Mouse (Mus musculus) heart, embryonic 15.5 days (tissue): Measurements from ENCODE around the gene Zdhhc12. TPM values are rescaled to one million over a fixed set of nuclear protein-coding genes. Genes with fewer than 3 reads are reported as not detected.

ENCODE experiments used
- ATAC-seq: fragments of 200-750 bp; cut with Nextera tagmentation; replicated peaks from 2 replicates; pipeline ENCODE4 v1.8.0; 2017; ENCODE audit warnings: low read depth, moderate TSS enrichment; ENCODE audit not compliant: insufficient number of reproducible peaks, insufficient read depth, low FRiP score
- H3K27ac ChIP-seq: fragments of 300-500 bp; sonication (generic); 2 replicates; pipeline ENCODE4 v1.5.1; 2015; ENCODE audit warnings: mild to moderate bottlenecking, inconsistent platforms
- H3K27me3 ChIP-seq: fragments of 300-500 bp; sonication (generic); 2 replicates; pipeline ENCODE4 v1.6.1; 2015; ENCODE audit warnings: inconsistent platforms
- H3K36me3 ChIP-seq: fragments of 300-500 bp; sonication (generic); 2 replicates; pipeline ENCODE4 v1.6.1; 2015; ENCODE audit warnings: mild to moderate bottlenecking, inconsistent platforms
- H3K4me1 ChIP-seq: fragments of 300-500 bp; sonication (generic); replicated peaks from 2 replicates; pipeline ENCODE4 v1.6.1; 2015; ENCODE audit warnings: inconsistent platforms
- H3K4me2 ChIP-seq: fragments of 300-500 bp; sonication (generic); 2 replicates; pipeline ENCODE4 v1.6.1; 2015; ENCODE audit warnings: inconsistent platforms, mild to moderate bottlenecking, moderate library complexity
- H3K4me3 ChIP-seq: fragments of 300-500 bp; sonication (generic); 2 replicates; pipeline ENCODE4 v1.5.1; 2015; ENCODE audit warnings: mild to moderate bottlenecking, inconsistent platforms
- H3K9ac ChIP-seq: fragments of 300-500 bp; sonication (generic); 2 replicates; pipeline ENCODE4 v1.6.1; 2015; ENCODE audit warnings: mild to moderate bottlenecking, inconsistent platforms
- H3K9me3 ChIP-seq: fragments of 300-500 bp; sonication (generic); replicated peaks from 2 replicates; pipeline ENCODE4 v1.6.1; 2016; ENCODE audit warnings: inconsistent platforms
- WGBS: fragments of 180-500 bp; shearing (Covaris S2); methylation state at CpG from one replicate; pipeline ENCODE4 v1.1.7; 2015; ENCODE audit warnings: mixed read lengths; 5-methylcytosine and 5-hydroxymethylcytosine counted together
- polyA plus RNA-seq: library from polyadenylated mRNA; unstranded; fragments of >200 nt; fragmentation: Nextera tagmentation; extraction: Ambion mirVana; gene quantifications from 2 replicates; pipeline ENCODE4 v1.2.1, GENCODE M21; 2015

Zdhhc12 gene
- polyA plus RNA-seq, 1 experiment from 2014 or later: 25.8 TPM

DNA sequence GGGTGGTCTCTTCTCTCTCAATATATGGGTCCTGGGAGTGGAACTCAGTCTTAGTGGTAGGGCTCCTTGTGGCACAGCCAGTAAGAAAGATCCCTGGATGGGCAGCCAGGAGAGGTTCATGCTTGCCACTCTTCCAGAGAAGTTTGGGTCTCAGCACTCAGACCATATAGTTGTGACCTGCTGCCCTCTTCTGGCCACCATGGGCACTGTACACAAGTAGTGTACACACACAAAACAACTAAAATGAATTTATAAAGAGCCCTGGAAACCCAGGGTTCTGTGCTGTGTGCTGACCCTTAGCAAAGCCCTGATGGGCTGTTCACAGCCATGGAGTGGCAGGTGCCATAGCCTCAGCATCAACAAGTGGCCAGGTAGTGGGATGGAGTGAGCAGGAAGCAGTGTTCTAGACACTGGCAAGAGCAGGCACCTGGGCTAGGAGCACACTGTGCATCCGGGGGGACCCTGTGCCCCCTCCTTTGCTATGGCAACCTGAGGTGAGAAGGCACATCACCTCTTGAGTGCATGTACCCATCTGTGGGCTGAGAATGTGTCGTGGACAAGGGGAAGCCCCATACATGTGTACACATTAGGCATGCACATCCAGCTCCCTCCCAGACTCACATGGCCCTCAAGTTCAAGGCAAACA lies 2.6 kb upstream of the Zdhhc12 start:
- no peak for ATAC-seq
- 82% methylated on average over 2 of the region's 2 CpGs for WGBS

DNA sequence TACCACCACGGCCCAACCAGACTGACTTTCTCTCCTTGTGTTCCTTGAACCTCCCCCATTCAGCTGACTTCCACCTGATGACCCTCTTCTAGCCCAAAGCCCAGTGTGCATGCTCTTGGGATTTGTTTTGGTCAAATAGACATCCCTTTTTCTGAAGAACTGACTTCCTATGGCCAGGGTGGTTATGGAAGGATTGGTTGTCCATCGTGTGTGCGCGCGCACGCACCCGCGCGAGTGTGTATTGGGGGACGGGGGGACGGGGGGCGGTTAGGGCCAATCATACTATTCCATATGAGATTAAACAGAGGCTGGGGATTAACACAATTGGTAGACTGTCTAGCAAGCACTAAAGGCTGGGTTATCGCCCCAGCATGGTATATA lies 750 bp upstream of the Zdhhc12 start:
- no peaks in the 10 kb centered on the region for H3K27me3 ChIP-seq
- peak overlapping the region; percentile 69 for H3K27ac ChIP-seq
- H3K4me3 ChIP-seq: peak overlapping the region; percentile 80
- H3K9ac ChIP-seq: peak overlapping the region; percentile 61
- H3K9me3 ChIP-seq: no peaks in the 10 kb centered on the region
- H3K36me3 ChIP-seq: peaks cover 25% of the 10 kb centered on the region; the same call in 1 of the 2 replicates
- no peak for ATAC-seq
- 2% methylated on average over 13 of the region's 13 CpGs for WGBS
- H3K4me1 ChIP-seq: peaks cover 25% of the 10 kb centered on the region
- H3K4me2 ChIP-seq: peak overlapping the region; percentile 82

More for the DNA sequence above, 2.6 kb upstream of the Zdhhc12 start:
- H3K9ac ChIP-seq: no peak overlapping the region
- no peaks in the 10 kb centered on the region for H3K9me3 ChIP-seq
- H3K4me2 ChIP-seq: no peak overlapping the region
- H3K36me3 ChIP-seq: peaks cover 29% of the 10 kb centered on the region
- no peak overlapping the region for H3K4me3 ChIP-seq
- no peak overlapping the region for H3K27ac ChIP-seq
- peaks cover 25% of the 10 kb centered on the region for H3K4me1 ChIP-seq
- no peaks in the 10 kb centered on the region for H3K27me3 ChIP-seq

- Histone ChIP-seq H3K4me1 (peaks cover 25% of the 10 kb centered on the region), H3K27me3 (no peaks in the 10 kb centered on the region), H3K27ac (no peak overlapping the region; the same call in 1 of the 2 replicates), H3K9ac (peak overlapping the region; percentile 81), H3K4me2 (peak overlapping the region; percentile 82), H3K36me3 (peaks cover 13% of the 10 kb centered on the region; the same call in 1 of the 2 replicates), H3K9me3 (no peaks in the 10 kb centered on the region), H3K4me3 (peak overlapping the region; percentile 80)
- 30% methylated on average over 6 of the region's 6 CpGs for WGBS
- ATAC-seq: no peak
These were observed 1.0 kb downstream of the Zdhhc12 start for GRCm38 (mm10) chr2:30092280-30092918.

DNA sequence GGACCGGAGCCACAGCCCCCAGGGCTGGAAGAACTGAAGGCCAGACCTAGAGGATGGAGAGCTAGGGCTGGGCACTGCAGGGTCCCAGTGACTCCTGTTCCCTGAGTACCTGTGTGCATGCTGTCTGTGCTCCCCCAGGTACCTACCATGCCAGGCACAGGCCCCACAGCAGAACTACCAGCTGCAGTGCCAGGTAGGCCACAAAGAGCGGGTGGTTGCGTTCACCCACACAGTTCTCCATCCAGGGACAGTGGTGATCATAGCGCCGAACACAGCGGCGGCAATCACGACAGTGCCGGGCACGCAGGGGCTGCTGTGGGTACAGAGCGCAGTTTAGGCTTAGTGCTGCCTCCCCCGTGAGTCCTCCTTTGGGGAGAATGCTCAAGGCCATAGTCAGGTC lies 1.9 kb downstream of the Zdhhc12 start:
- Histone ChIP-seq H3K36me3 (peaks cover 13% of the 10 kb centered on the region; the same call in 1 of the 2 replicates), H3K4me2 (no peak overlapping the region), H3K27me3 (no peaks in the 10 kb centered on the region), H3K4me1 (peaks cover 25% of the 10 kb centered on the region), H3K27ac (no peak overlapping the region), H3K9me3 (no peaks in the 10 kb centered on the region), H3K4me3 (no peak overlapping the region), H3K9ac (no peak overlapping the region)
- 94% methylated on average over 12 of the region's 12 CpGs for WGBS
- ATAC-seq: no peak

GRCm38 (mm10) chr2:30087310-30087709 lies 6.1 kb downstream of the Zdhhc12 start:
- Histone ChIP-seq H3K9ac (no peak overlapping the region), H3K4me1 (peaks cover 8% of the 10 kb centered on the region), H3K27me3 (no peaks in the 10 kb centered on the region), H3K36me3 (peaks cover 13% of the 10 kb centered on the region; the same call in 1 of the 2 replicates), H3K4me3 (no peak overlapping the region), H3K9me3 (no peaks in the 10 kb centered on the region), H3K27ac (no peak overlapping the region), H3K4me2 (no peak overlapping the region)
- ATAC-seq: no peak
- WGBS: 89% methylated on average over 4 of the region's 4 CpGs

DNA sequence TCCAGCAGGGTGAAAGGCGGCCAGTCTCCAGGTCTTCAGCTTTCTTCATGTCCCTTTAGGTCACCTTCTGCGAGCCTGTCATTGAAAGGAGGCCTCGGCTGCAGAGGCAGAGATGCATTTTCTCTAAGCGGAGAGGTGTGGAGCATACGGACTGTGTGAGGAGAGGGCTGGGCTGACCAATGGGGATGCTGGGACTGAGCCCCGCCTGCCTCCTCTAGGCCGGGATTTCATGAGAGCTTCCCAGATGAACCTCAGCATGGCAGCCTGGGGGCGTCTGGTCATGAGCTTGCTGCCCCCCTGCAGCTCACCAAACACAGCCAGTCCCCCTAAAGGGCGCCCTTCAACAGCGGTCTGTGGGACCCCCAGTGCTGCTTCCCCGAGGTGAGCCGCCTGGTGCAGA lies 8.8 kb downstream of the Zdhhc12 start:
- Histone ChIP-seq H3K9me3 (no peaks in the 10 kb centered on the region), H3K4me1 (peaks cover 7% of the 10 kb centered on the region; the same call in 1 of the 2 replicates), H3K9ac (no peak overlapping the region), H3K27me3 (no peaks in the 10 kb centered on the region), H3K4me2 (peak overlapping the region; percentile 45), H3K36me3 (no peaks in the 10 kb centered on the region), H3K27ac (no peak overlapping the region), H3K4me3 (0 out of 2 replicates have a peak overlapping the region, but pooled peaks have one; percentile 18)
- 30% methylated on average over 12 of the region's 12 CpGs for WGBS
- ATAC-seq: peak; percentile 41; the same call in 1 of the 2 replicates

- H3K4me2 ChIP-seq: peak overlapping the region; percentile 45; the same call in 1 of the 2 replicates
- WGBS: 52% methylated on average over 5 of the region's 5 CpGs
- H3K9ac ChIP-seq: no peak overlapping the region
- no peak for ATAC-seq
- no peaks in the 10 kb centered on the region for H3K36me3 ChIP-seq
- no peaks in the 10 kb centered on the region for H3K27me3 ChIP-seq
- H3K4me1 ChIP-seq: peaks cover 7% of the 10 kb centered on the region; the same call in 1 of the 2 replicates
- no peak overlapping the region for H3K27ac ChIP-seq
- no peaks in the 10 kb centered on the region for H3K9me3 ChIP-seq
- no peak overlapping the region for H3K4me3 ChIP-seq
These were observed 9.3 kb downstream of the Zdhhc12 start for GRCm38 (mm10) chr2:30084113-30084512.

- H3K9ac ChIP-seq: no peak overlapping the region
- H3K27ac ChIP-seq: no peak overlapping the region
- H3K9me3 ChIP-seq: no peaks in the 10 kb centered on the region
- H3K4me1 ChIP-seq: peaks cover 19% of the 10 kb centered on the region
- no peak overlapping the region for H3K4me2 ChIP-seq
- no peaks in the 10 kb centered on the region for H3K36me3 ChIP-seq
- H3K27me3 ChIP-seq: no peaks in the 10 kb centered on the region
- 73% methylated on average over 15 of the region's 15 CpGs for WGBS
- H3K4me3 ChIP-seq: no peak overlapping the region
- ATAC-seq: no peak
These were observed 13.2 kb downstream of the Zdhhc12 start for GRCm38 (mm10) chr2:30080181-30080800.

- H3K9ac ChIP-seq: peak overlapping the region; percentile 69
- ATAC-seq: no peak
- peak overlapping the region; percentile 87 for H3K27ac ChIP-seq
- H3K4me3 ChIP-seq: peak overlapping the region; percentile 66
- 65% methylated on average over 4 of the region's 4 CpGs for WGBS
- H3K9me3 ChIP-seq: no peaks in the 10 kb centered on the region
- H3K27me3 ChIP-seq: no peaks in the 10 kb centered on the region
- H3K4me2 ChIP-seq: peak overlapping the region; percentile 97; the same call in 1 of the 2 replicates
- peaks cover 12% of the 10 kb centered on the region for H3K4me1 ChIP-seq
- H3K36me3 ChIP-seq: 0 out of 2 replicates have a peak, but pooled peaks cover 3% of the 10 kb centered on the region
These were observed 14.7 kb downstream of the Zdhhc12 start for GRCm38 (mm10) chr2:30078760-30079159.

- ATAC-seq: peak; percentile 61
- no peaks in the 10 kb centered on the region for H3K27me3 ChIP-seq
- 0 out of 2 replicates have a peak, but pooled peaks cover 8% of the 10 kb centered on the region for H3K36me3 ChIP-seq
- WGBS: 15% methylated on average over 10 of the region's 10 CpGs
- H3K4me1 ChIP-seq: peaks cover 12% of the 10 kb centered on the region
- peak overlapping the region; percentile 69 for H3K9ac ChIP-seq
- peak overlapping the region; percentile 87 for H3K27ac ChIP-seq
- H3K4me3 ChIP-seq: peak overlapping the region; percentile 66
- H3K4me2 ChIP-seq: peak overlapping the region; percentile 97
- H3K9me3 ChIP-seq: no peaks in the 10 kb centered on the region
These were observed 15.1 kb downstream of the Zdhhc12 start for GRCm38 (mm10) chr2:30078349-30078712.
